Comparison of ENCODE assay signal across 35 mouse cellular contexts in genomic region chr2:35408409-35409110, GRCm38 (mm10). TPM values are rescaled to one million over a fixed set of nuclear protein-coding genes. Genes with fewer than 3 reads are reported as not detected.
DNase-seq lines count a peak whose midpoint lies in the region; ATAC-seq lines count a peak whose summit lies in the region.
"Had no signal": no experiment of that assay in that cellular context is flagged by ENCODE, and none has a peak within 500 bp of the region (broad histone marks: within the 10 kb centered on the region; RNA-seq: fewer than 3 reads in every experiment).

No protein-coding gene starts in this region.

- no peaks in the 10 kb centered on the region for H3K4me1 ChIP-seq in forebrain, embryonic 11.5 days (replicated peaks; ENCODE audit: control insufficient read depth, insufficient read depth, low read length)
- no peaks in the 10 kb centered on the region for H3K4me1 ChIP-seq in forebrain, embryonic 14.5 days (ENCODE audit: control insufficient read depth, insufficient read depth, low read length)
- peaks cover 19% of the 10 kb centered on the region for H3K4me1 ChIP-seq in heart, embryonic 13.5 days
- no peaks in the 10 kb centered on the region for H3K4me1 ChIP-seq in midbrain, embryonic 11.5 days (ENCODE audit: control insufficient read depth, insufficient read depth, low read length)
- peaks cover 11% of the 10 kb centered on the region for H3K4me1 ChIP-seq in midbrain, embryonic 10.5 days
- H3K4me1 ChIP-seq in hindbrain, embryonic 13.5 days (replicated peaks): no peaks in the 10 kb centered on the region
- H3K4me1 ChIP-seq: embryonic facial prominence, embryonic 12.5 days; forebrain, embryonic 12.5 days; hindbrain, embryonic 15.5 days; intestine, embryonic 15.5 days; midbrain, embryonic 13.5 days had no signal

- no peak for ATAC-seq in forebrain, embryonic 11.5 days (replicated peaks; ENCODE audit: low FRiP score)
- ATAC-seq in forebrain, embryonic 14.5 days: no peak
- ATAC-seq in heart, embryonic 13.5 days (ENCODE audit: extremely low read depth, insufficient number of reproducible peaks, low FRiP score, low TSS enrichment): no peak
- no peak for ATAC-seq in midbrain, embryonic 11.5 days (ENCODE audit: low FRiP score)
- ATAC-seq in hindbrain, embryonic 13.5 days (ENCODE audit: low FRiP score): no peak
- ATAC-seq: midbrain, embryonic 13.5 days had no signal

- no peak overlapping the region for H3K9ac ChIP-seq in forebrain, embryonic 11.5 days (ENCODE audit: low read length)
- no peak overlapping the region for H3K9ac ChIP-seq in forebrain, embryonic 14.5 days (ENCODE audit: low read length)
- H3K9ac ChIP-seq in heart, embryonic 13.5 days: no peak overlapping the region
- H3K9ac ChIP-seq in midbrain, embryonic 11.5 days (ENCODE audit: low read length): no peak overlapping the region
- H3K9ac ChIP-seq in hindbrain, embryonic 13.5 days: no peak overlapping the region
- H3K9ac ChIP-seq: embryonic facial prominence, embryonic 12.5 days; forebrain, embryonic 12.5 days; hindbrain, embryonic 15.5 days; intestine, embryonic 15.5 days; midbrain, embryonic 13.5 days had no signal

- peak; percentile 1 for DNase-seq in forebrain, embryonic 11.5 days (ENCODE audit: low spot score)
- DNase-seq in forebrain, embryonic 14.5 days (ENCODE audit: low spot score): no peak
- no peak for DNase-seq in heart, postnatal 10 days
- peak; percentile 28 for DNase-seq in midbrain, embryonic 11.5 days (ENCODE audit: low spot score, missing footprints)
- DNase-seq in midbrain, embryonic 10.5 days (ENCODE audit: low spot score): no peak
- DNase-seq in naive thymus-derived CD4-positive, alpha-beta T cell, adult 2 months (ENCODE audit: low read depth): peak; percentile 56
- DNase-seq: adrenal gland, adult 8-10 months; cerebellum, adult 18-20 months; cerebellum, postnatal 25 days; kidney, adult 8-10 months; kidney, postnatal 10 days; lung, adult 2 months; lung, postnatal 14 days; thymus, adult 18-20 months had no signal

- intact Hi-C loops in heart, postnatal 10 days (cut with DNase I): no loop called here

- H3K27me3 ChIP-seq in forebrain, embryonic 11.5 days (ENCODE audit: control insufficient read depth, insufficient read depth, low read length): no peaks in the 10 kb centered on the region
- H3K27me3 ChIP-seq in forebrain, embryonic 14.5 days (replicated peaks; ENCODE audit: control insufficient read depth, insufficient read depth, low read length): no peaks in the 10 kb centered on the region
- H3K27me3 ChIP-seq in heart, embryonic 13.5 days (replicated peaks): no peaks in the 10 kb centered on the region
- H3K27me3 ChIP-seq in midbrain, embryonic 11.5 days (ENCODE audit: control insufficient read depth, insufficient read depth, low read length): no peaks in the 10 kb centered on the region
- no peaks in the 10 kb centered on the region for H3K27me3 ChIP-seq in midbrain, embryonic 10.5 days (ENCODE audit: low read depth, poor library complexity, severe bottlenecking)
- H3K27me3 ChIP-seq in hindbrain, embryonic 13.5 days: no peaks in the 10 kb centered on the region
- H3K27me3 ChIP-seq: CH12.LX; embryonic facial prominence, embryonic 12.5 days; forebrain, embryonic 12.5 days; hindbrain, embryonic 15.5 days; intestine, embryonic 15.5 days; midbrain, embryonic 13.5 days; Patski had no signal

- no peak overlapping the region for H3K4me3 ChIP-seq in forebrain, embryonic 11.5 days (ENCODE audit: low read depth, low read length)
- no peak overlapping the region for H3K4me3 ChIP-seq in forebrain, embryonic 14.5 days (ENCODE audit: low read depth, low read length)
- no peak overlapping the region for H3K4me3 ChIP-seq in heart, embryonic 13.5 days
- H3K4me3 ChIP-seq in midbrain, embryonic 11.5 days (ENCODE audit: low read depth, low read length): no peak overlapping the region
- H3K4me3 ChIP-seq in midbrain, embryonic 10.5 days: no peak overlapping the region
- H3K4me3 ChIP-seq in hindbrain, embryonic 13.5 days: no peak overlapping the region
- H3K4me3 ChIP-seq: embryonic facial prominence, embryonic 12.5 days; forebrain, embryonic 12.5 days; hindbrain, embryonic 15.5 days; intestine, embryonic 15.5 days; left cerebral cortex, adult 2 months; midbrain, embryonic 13.5 days had no signal

- no peaks in the 10 kb centered on the region for H3K9me3 ChIP-seq in forebrain, embryonic 11.5 days (ENCODE audit: control insufficient read depth, low read length)
- no peaks in the 10 kb centered on the region for H3K9me3 ChIP-seq in forebrain, embryonic 14.5 days (replicated peaks; ENCODE audit: control insufficient read depth, low read length)
- 0 out of 2 replicates have a peak, but pooled peaks cover 3% of the 10 kb centered on the region for H3K9me3 ChIP-seq in heart, embryonic 13.5 days
- no peaks in the 10 kb centered on the region for H3K9me3 ChIP-seq in midbrain, embryonic 11.5 days (ENCODE audit: control insufficient read depth, low read length)
- H3K9me3 ChIP-seq in midbrain, embryonic 10.5 days (replicated peaks): no peaks in the 10 kb centered on the region
- H3K9me3 ChIP-seq in hindbrain, embryonic 13.5 days: no peaks in the 10 kb centered on the region
- H3K9me3 ChIP-seq: embryonic facial prominence, embryonic 12.5 days; forebrain, embryonic 12.5 days; G1E; hindbrain, embryonic 15.5 days; intestine, embryonic 15.5 days; midbrain, embryonic 13.5 days had no signal

- 82% methylated on average over 5 of the region's 5 CpGs for WGBS in forebrain, embryonic 11.5 days
- 80% methylated on average over 5 of the region's 5 CpGs for WGBS in forebrain, embryonic 14.5 days
- 48% methylated on average over 5 of the region's 5 CpGs for WGBS in heart, embryonic 13.5 days
- WGBS in midbrain, embryonic 11.5 days: 75% methylated on average over 5 of the region's 5 CpGs
- 80% methylated on average over 5 of the region's 5 CpGs for WGBS in midbrain, embryonic 10.5 days
- WGBS in hindbrain, embryonic 13.5 days: 76% methylated on average over 5 of the region's 5 CpGs

- H3K36me3 ChIP-seq in forebrain, embryonic 11.5 days (ENCODE audit: control insufficient read depth, insufficient read depth, low read length): no peaks in the 10 kb centered on the region
- H3K36me3 ChIP-seq in forebrain, embryonic 14.5 days (ENCODE audit: control insufficient read depth, insufficient read depth, low read length): no peaks in the 10 kb centered on the region
- H3K36me3 ChIP-seq in heart, embryonic 13.5 days: peaks cover 63% of the 10 kb centered on the region
- H3K36me3 ChIP-seq in midbrain, embryonic 11.5 days (ENCODE audit: control insufficient read depth, insufficient read depth, low read length): no peaks in the 10 kb centered on the region
- H3K36me3 ChIP-seq in midbrain, embryonic 10.5 days: no peaks in the 10 kb centered on the region
- no peaks in the 10 kb centered on the region for H3K36me3 ChIP-seq in hindbrain, embryonic 13.5 days
- H3K36me3 ChIP-seq: forebrain, embryonic 12.5 days; hindbrain, embryonic 15.5 days; intestine, embryonic 15.5 days; midbrain, embryonic 13.5 days had no signal

- H3K27ac ChIP-seq in forebrain, embryonic 11.5 days (ENCODE audit: low read depth, low read length): no peak overlapping the region
- H3K27ac ChIP-seq in forebrain, embryonic 14.5 days (ENCODE audit: low read depth, low read length): no peak overlapping the region
- H3K27ac ChIP-seq in heart, embryonic 13.5 days (replicated peaks): peak overlapping the region; percentile 50
- H3K27ac ChIP-seq in midbrain, embryonic 11.5 days (ENCODE audit: low read depth, low read length): no peak overlapping the region
- no peak overlapping the region for H3K27ac ChIP-seq in midbrain, embryonic 10.5 days (replicated peaks)
- no peak overlapping the region for H3K27ac ChIP-seq in hindbrain, embryonic 13.5 days
- H3K27ac ChIP-seq: embryonic facial prominence, embryonic 12.5 days; forebrain, embryonic 12.5 days; hindbrain, embryonic 15.5 days; intestine, embryonic 15.5 days; left cerebral cortex, adult 2 months; midbrain, embryonic 13.5 days had no signal

- no peak overlapping the region for H3K4me2 ChIP-seq in forebrain, embryonic 11.5 days (ENCODE audit: low read depth, low read length, severe bottlenecking)
- no peak overlapping the region for H3K4me2 ChIP-seq in forebrain, embryonic 14.5 days (ENCODE audit: low read length)
- no peak overlapping the region for H3K4me2 ChIP-seq in heart, embryonic 13.5 days
- H3K4me2 ChIP-seq in midbrain, embryonic 11.5 days: no peak overlapping the region
- H3K4me2 ChIP-seq in hindbrain, embryonic 13.5 days: no peak overlapping the region
- H3K4me2 ChIP-seq: embryonic facial prominence, embryonic 12.5 days; forebrain, embryonic 12.5 days; hindbrain, embryonic 15.5 days; intestine, embryonic 15.5 days; midbrain, embryonic 13.5 days had no signal

RNA-seq across cellular contexts. Expression of gene 4930402F06Rik, which starts 11.6 kb away (rescaled TPM):
- polyA plus RNA-seq in forebrain, embryonic 11.5 days (2014; fragmentation: Nextera tagmentation; extraction: Ambion mirVana): not detected in 2 replicates
- polyA plus RNA-seq in forebrain, embryonic 14.5 days (2014; fragmentation: Nextera tagmentation; extraction: Ambion mirVana): not detected in 2 replicates
- not detected in 2 replicates for polyA plus RNA-seq in heart, embryonic 13.5 days (2015; fragmentation: Nextera tagmentation; extraction: Ambion mirVana)
- not detected for total RNA-seq in heart, postnatal 10 days (2021)
- polyA plus RNA-seq in midbrain, embryonic 11.5 days (2014; fragmentation: Nextera tagmentation; extraction: Ambion mirVana): not detected in 2 replicates
- polyA plus RNA-seq in midbrain, embryonic 10.5 days (2016; fragmentation: Nextera tagmentation; extraction: Ambion mirVana): not detected in 2 replicates
- polyA plus RNA-seq in hindbrain, embryonic 13.5 days (2015; fragmentation: Nextera tagmentation; extraction: Ambion mirVana): not detected in 2 replicates
- total RNA-seq: adrenal gland, adult 8-10 months; CH12.LX; G1E; gastrocnemius, adult 18-20 months; layer of hippocampus, postnatal 10 days; left cerebral cortex, adult 2 months; left cerebral cortex, postnatal 36 days; megakaryocyte progenitor cell, adult 5-6 weeks; monocyte, adult 5-6 weeks had no signal
- polyA plus RNA-seq: embryonic facial prominence, embryonic 12.5 days; forebrain, embryonic 12.5 days; G1E; gonadal fat pad, adult 2 months; hindbrain, embryonic 15.5 days; intestine, embryonic 15.5 days; limb, embryonic 14.5 days; lung, adult 2 months; midbrain, embryonic 13.5 days; neural tube, embryonic 11.5 days; Patski; small intestine, adult 2 months; stomach, embryonic 16.5 days had no signal

RNA-seq across cellular contexts. Expression of gene 4930568D16Rik, which starts 41.0 kb away (rescaled TPM):
- not detected in 2 replicates for polyA plus RNA-seq in forebrain, embryonic 11.5 days (2014; fragmentation: Nextera tagmentation; extraction: Ambion mirVana)
- polyA plus RNA-seq in forebrain, embryonic 14.5 days (2014; fragmentation: Nextera tagmentation; extraction: Ambion mirVana): not detected in 2 replicates
- polyA plus RNA-seq in heart, embryonic 13.5 days (2015; fragmentation: Nextera tagmentation; extraction: Ambion mirVana): not detected in 2 replicates
- not detected for total RNA-seq in heart, postnatal 10 days (2021)
- polyA plus RNA-seq in midbrain, embryonic 11.5 days (2014; fragmentation: Nextera tagmentation; extraction: Ambion mirVana): not detected in 2 replicates
- not detected in 2 replicates for polyA plus RNA-seq in midbrain, embryonic 10.5 days (2016; fragmentation: Nextera tagmentation; extraction: Ambion mirVana)
- not detected in 2 replicates for polyA plus RNA-seq in hindbrain, embryonic 13.5 days (2015; fragmentation: Nextera tagmentation; extraction: Ambion mirVana)
- total RNA-seq: adrenal gland, adult 8-10 months; CH12.LX; gastrocnemius, adult 18-20 months; layer of hippocampus, postnatal 10 days; left cerebral cortex, adult 2 months; left cerebral cortex, postnatal 36 days; megakaryocyte progenitor cell, adult 5-6 weeks; monocyte, adult 5-6 weeks had no signal
- polyA plus RNA-seq: embryonic facial prominence, embryonic 12.5 days; forebrain, embryonic 12.5 days; G1E; gonadal fat pad, adult 2 months; hindbrain, embryonic 15.5 days; intestine, embryonic 15.5 days; limb, embryonic 14.5 days; lung, adult 2 months; midbrain, embryonic 13.5 days; neural tube, embryonic 11.5 days; Patski; small intestine, adult 2 months; stomach, embryonic 16.5 days had no signal

RNA-seq across cellular contexts. Expression of gene Ggta1, which starts 54.5 kb away (rescaled TPM):
- 5.1 and 7.2 TPM in 2 replicates for polyA plus RNA-seq in forebrain, embryonic 11.5 days (2014; fragmentation: Nextera tagmentation; extraction: Ambion mirVana)
- polyA plus RNA-seq in forebrain, embryonic 14.5 days (2014; fragmentation: Nextera tagmentation; extraction: Ambion mirVana): 5.0 and 6.1 TPM in 2 replicates
- polyA plus RNA-seq in heart, embryonic 13.5 days (2015; fragmentation: Nextera tagmentation; extraction: Ambion mirVana): 30.9 and 32.5 TPM in 2 replicates
- total RNA-seq in heart, postnatal 10 days (2021): 10 to 100 TPM; 19.9 to 28.8 TPM
- polyA plus RNA-seq in midbrain, embryonic 11.5 days (2014; fragmentation: Nextera tagmentation; extraction: Ambion mirVana): 6.3 TPM in 2 replicates
- 5.0 and 6.0 TPM in 2 replicates for polyA plus RNA-seq in midbrain, embryonic 10.5 days (2016; fragmentation: Nextera tagmentation; extraction: Ambion mirVana)
- polyA plus RNA-seq in hindbrain, embryonic 13.5 days (2015; fragmentation: Nextera tagmentation; extraction: Ambion mirVana): 6.2 and 6.3 TPM in 2 replicates

Comparison
In these comparisons a context has a peak if more than half of its experiments do, and no peak if none do; other contexts are left out.
1. DNase-seq: peak in forebrain, embryonic 11.5 days (single experiment), midbrain, embryonic 11.5 days (single experiment) and naive thymus-derived CD4-positive, alpha-beta T cell, adult 2 months (single experiment); none in forebrain, embryonic 14.5 days (single experiment), heart, postnatal 10 days (0 of 2) and midbrain, embryonic 10.5 days (single experiment).